Mouse (Mus musculus): ENCODE data around the gene Sox5.

The Sox5 gene

GRCm38 (mm10) chr6:144723024-144723423 is 58.8 kb downstream of the Sox5 start:
- intact Hi-C loops (cut with DNase I): no loop called here

GRCm38 (mm10) chr6:144720846-144721245 is 60.9 kb downstream of the Sox5 start:
- intact Hi-C loops (cut with DNase I): no loop called here

GRCm38 (mm10) chr6:144716376-144716775 is 65.4 kb downstream of the Sox5 start:
- intact Hi-C loops (cut with DNase I): loop anchor here (5.0 kb wide), 1 partner anchor 66 kb away; the partner anchor contains the start of gene Sox5

DNA sequence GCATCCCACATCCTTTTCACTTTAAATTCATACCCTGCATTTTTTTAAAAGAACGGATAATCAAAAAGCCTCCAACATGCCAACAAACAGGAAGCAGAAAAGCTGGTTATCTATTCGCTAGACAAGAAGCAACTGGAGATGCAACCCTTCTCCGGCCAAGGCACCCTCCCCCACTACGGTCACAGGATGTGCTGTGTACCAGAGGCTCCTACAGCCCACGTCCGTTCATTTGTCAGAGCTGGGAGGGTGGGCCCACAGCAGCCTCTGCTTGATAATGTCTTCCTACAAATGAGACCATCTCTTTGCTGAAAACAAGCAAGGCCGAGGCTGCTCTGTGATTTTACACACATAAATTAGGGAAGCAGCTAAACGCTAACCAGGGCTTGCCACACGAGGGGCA is 69.9 kb downstream of the Sox5 start:
- intact Hi-C loops (cut with DNase I): no loop called here

DNA sequence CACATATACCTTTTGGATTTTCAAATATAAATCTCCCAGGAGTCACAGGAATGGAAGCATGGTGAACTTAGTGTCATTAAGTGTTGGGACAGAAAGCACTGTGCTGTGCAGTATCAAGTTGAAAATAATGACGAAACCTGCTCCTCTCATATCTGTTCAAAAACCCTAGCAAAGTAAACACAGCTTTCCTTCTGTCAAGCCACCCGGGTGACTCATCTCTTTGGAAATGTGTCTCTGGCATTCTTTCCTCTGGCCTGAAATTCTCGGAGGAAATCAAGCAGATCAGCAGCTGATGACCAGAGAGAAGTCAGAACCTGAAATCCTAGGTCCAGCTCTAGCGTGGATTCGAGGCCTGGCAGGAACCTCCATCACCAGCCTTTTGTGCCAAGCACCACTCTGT is 71.0 kb downstream of the Sox5 start:
- intact Hi-C loops (cut with DNase I): no loop called here

- intact Hi-C loops (cut with DNase I): loop anchor here (5.0 kb wide), 1 partner anchor 62 kb away; no protein-coding TSS in a partner anchor
Measured at GRCm38 (mm10) chr6:144709614-144710180, 72.1 kb downstream of the Sox5 start.

DNA sequence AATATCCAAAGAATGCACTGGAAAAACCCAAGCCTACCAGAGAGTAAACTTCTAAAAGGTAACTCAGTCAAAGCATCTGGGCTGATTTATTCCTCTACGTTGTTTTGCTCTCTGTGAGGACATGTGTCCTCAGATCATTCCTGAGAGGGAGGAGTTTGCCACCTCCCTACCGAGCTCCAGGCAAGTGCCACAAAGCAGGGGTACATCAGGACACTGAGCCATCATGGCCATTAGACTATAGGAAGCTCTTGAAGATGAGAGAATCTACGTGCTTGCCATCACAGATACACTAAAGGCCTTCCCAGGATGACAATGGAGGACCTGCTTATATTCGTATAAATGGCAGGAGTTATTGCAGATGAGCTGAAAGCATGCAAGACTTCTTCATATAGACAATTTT is 73.4 kb downstream of the Sox5 start:
- intact Hi-C loops (cut with DNase I): loop anchor here (5.0 kb wide), 1 partner anchor 61 kb away; no protein-coding TSS in a partner anchor

GRCm38 (mm10) chr6:144707976-144708375 is 73.8 kb downstream of the Sox5 start:
- intact Hi-C loops (cut with DNase I): loop anchor here (5.0 kb wide), 1 partner anchor 61 kb away; no protein-coding TSS in a partner anchor

- intact Hi-C loops (cut with DNase I): loop anchor here (5.0 kb wide), 1 partner anchor 58 kb away; no protein-coding TSS in a partner anchor
Measured at GRCm38 (mm10) chr6:144704962-144705361, 76.8 kb downstream of the Sox5 start.

DNA sequence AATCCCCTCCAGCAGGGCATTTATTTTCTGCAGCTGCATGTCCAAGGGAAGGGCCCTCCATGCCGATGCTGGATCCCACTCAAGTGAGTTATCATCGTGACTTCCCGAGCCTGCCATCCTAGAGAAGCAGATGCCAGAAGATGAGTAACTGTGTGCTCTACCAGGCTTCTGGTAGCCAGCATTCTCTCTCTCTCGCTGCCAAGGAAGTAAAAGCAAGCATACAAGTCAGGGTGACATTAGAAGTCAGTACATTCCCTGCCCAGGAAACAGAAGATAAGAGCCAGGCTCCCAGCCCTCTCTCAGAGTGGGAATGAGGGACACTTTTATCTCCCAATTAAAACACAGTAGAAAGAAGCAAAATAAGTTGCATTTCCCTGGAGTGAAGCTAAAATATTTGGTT is 86.1 kb downstream of the Sox5 start:
- intact Hi-C loops (cut with DNase I): no loop called here

DNA sequence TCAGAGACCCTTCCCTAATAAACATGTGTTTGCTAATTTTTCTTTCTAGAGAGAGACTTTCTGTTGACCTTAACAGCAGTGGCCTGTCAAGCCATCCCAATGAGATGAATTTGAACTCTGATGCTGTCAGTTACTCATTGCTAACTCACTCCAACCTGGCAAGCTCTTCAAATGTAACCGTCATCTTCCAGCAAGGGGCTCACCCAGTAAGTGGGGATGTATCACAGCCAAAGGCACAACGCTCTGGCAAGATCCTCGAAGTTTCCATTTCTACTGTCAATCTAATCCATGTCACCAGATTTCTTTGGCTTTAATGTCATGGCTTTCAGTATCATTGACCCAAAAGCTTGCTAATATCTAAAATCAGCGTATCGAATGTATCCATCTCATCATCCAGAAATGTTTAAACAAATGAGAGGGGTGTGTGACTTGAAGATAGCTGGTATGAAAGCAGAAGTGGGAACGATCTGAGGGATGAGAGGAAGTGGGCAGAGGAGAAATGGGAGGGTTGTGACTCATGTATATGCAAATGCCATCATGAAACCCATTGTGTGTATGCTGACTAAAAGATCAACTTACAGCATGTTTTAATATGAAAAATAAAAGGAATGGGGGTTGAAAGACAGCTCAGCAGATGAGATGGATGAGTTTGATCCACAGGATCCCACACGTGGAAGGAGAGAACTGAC is 88.4 kb downstream of the Sox5 start:
- intact Hi-C loops (cut with DNase I): no loop called here

DNA sequence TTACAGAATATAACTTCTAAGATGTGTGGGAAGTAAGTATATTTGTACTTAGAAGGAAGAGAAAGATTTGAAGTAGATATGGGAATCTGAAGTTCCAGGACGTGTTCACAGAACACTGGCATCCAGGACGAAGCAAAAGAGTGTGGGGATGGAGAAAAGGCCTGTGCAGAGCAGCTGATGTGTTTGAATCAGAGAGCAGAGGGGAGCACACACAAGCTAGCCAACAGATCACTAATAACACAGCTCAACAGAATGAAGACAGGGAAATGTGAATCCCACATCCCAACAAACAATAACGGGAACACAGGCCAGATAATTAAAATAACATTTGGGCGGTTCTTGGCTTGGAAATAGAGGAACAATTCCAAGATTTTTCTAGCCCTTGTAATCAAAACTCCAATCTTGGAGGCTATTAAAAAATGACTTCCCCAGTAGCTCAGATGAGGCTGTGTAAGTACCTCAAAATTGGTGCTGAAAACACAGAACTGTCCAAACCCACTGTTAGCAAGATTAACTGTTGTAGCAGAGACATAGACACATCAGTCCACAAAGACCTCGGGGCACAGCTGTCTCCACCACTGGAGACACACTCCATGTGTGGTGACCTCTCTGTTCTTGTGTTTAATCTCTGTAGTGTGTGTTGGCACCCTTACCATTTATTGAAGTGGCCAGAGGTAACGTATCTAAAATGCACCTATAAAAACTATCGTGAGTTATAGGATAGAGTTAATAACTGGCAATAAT is 90.3 kb downstream of the Sox5 start:
- intact Hi-C loops (cut with DNase I): no loop called here

- intact Hi-C loops (cut with DNase I): no loop called here
Measured at GRCm38 (mm10) chr6:144689076-144689475, 92.7 kb downstream of the Sox5 start.

DNA sequence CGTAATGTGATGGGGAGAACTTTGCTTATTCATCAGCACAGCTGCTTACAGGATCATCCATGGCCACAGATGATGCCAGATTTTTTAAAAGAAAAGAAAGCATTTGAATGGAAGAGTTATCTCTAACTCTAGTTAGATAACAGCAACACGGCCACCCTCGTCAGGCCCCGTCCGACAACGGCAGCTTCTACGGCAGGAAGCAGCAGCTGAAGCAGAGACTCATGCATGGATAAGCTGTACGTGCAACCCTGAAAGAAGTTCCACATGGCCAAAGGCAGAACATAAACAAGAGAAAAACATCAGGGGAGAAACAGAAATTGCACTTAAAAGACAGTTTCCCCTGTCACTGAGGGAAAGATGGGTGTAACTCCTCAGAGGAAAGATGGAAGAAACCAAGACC is 94.1 kb downstream of the Sox5 start:
- intact Hi-C loops (cut with DNase I): no loop called here

- intact Hi-C loops (cut with DNase I): no loop called here
Measured at GRCm38 (mm10) chr6:144681045-144681789, 100.6 kb downstream of the Sox5 start.

- intact Hi-C loops (cut with DNase I): no loop called here
Measured at GRCm38 (mm10) chr6:144677491-144678133, 104.2 kb downstream of the Sox5 start.

- intact Hi-C loops (cut with DNase I): no loop called here
Measured at GRCm38 (mm10) chr6:144675111-144675510, 106.7 kb downstream of the Sox5 start.

DNA sequence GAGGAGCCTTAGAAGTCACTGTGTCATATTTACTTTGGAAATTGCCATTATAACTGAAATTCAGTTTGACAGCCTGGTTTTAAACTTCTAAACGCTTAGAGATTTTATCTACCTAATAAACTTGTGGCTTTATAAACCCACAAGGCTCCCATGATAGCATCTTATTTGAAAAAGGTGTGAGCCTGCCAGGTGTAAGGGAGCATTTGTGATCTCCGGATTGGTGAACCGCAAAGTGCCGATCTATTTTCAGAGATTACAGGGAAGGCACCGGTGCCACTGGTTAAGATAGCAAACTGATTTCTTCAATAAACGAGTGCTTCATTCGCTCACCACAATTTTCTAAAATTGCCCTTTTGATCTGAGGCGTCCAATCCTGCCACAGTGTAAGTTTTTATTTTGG is 107.9 kb downstream of the Sox5 start:
- intact Hi-C loops (cut with DNase I): no loop called here

DNA sequence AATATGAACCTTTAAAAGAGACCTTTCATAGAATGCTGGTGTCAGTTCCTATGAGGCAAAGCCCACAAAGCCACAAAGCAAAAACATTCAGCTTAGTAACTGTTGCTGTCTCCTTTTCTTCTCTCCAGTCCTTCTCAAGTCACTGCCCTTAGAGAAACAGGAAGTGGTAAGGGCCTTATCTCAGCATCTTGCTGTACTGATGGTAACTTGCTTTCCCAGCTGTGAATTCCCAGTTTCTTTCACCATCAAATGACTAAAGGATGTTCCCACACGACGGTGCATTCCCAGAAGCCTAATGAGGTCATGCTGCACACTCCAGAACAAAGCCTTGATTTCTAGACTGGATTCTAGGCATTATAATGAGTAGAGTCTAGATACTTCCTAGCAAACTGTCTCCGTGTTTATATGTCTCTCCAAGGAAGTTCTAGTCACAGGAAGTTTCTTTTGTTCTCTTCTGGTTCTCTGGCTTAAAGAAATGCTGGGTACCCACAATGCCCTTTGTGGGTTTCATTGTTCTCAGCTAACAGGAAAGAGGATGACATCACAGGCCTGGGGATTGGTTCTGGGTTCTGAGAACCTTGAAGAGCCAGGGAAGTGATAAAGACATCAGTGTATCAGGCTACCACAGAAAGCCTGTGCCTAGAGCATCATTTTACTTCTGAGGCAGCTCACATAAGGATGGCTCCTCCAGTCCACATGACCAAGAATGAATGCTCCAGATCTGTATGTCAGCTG is 111.2 kb downstream of the Sox5 start:
- intact Hi-C loops (cut with DNase I): no loop called here

GRCm38 (mm10) chr6:144666617-144667016 is 115.2 kb downstream of the Sox5 start:
- intact Hi-C loops (cut with DNase I): no loop called here
